Mouse (Mus musculus): ENCODE data around the gene Erc2. TPM values are rescaled to one million over a fixed set of nuclear protein-coding genes. Genes with fewer than 3 reads are reported as not detected.

Gene Erc2
- polyA plus RNA-seq, 1 experiment from 2014 or later, result 5.7 TPM

DNA sequence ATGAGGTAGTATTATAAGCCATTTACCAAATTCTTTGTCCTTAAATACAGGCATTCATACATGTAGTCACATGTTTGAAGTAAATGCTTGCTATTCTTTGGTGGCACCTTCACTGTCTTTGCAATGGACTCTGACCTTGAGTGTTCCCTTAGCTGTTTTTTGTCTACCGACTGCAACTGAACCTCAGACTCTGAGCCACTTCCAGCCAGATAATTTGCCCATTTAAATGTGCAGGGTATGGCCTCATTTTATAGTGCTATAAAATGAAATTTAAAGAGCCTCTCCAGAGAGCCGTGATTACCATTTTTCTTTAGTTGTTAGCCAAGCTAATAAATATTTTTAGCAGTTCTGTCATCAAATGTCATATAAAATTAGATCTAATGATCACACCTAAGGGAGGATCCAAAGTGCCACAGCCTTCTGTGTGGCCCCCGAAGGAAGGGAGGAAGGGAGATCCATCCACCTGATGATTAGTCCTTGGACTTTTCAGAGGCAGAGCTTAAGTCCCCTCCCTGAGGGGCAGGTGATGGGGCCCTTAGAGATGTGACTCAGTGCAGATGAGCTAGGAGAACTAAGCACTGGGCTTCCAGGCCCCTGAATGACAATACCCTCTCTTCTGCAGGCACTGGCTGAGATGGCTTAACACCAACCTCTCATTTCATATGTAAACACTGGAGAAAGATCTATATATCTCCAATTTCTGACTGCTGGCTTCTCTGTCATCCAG lies 439.6 kb downstream of the Erc2 start:
- WGBS, result 28% methylated on average over 3 of the region's 3 CpGs
- ATAC-seq (ENCODE audit: insufficient number of reproducible peaks, low FRiP score, low TSS enrichment, low read depth), result no peak
- no peak overlapping the region for H3K27ac ChIP-seq (replicated peaks; ENCODE audit: low read depth, low read length)
- no peak overlapping the region for H3K4me2 ChIP-seq (ENCODE audit: low read depth, severe bottlenecking)
- H3K27me3 ChIP-seq (ENCODE audit: control insufficient read depth, insufficient read depth, low read length), result 0 out of 2 replicates have a peak, but pooled peaks cover 2% of the 10 kb centered on the region
- no peaks in the 10 kb centered on the region for H3K36me3 ChIP-seq (ENCODE audit: control insufficient read depth, insufficient read depth, low read length)
- H3K4me3 ChIP-seq (ENCODE audit: low read depth, low read length), result no peak overlapping the region
- no peaks in the 10 kb centered on the region for H3K9me3 ChIP-seq (ENCODE audit: control insufficient read depth, low read length)
- no peak for DNase-seq (ENCODE audit: low spot score)
- no peaks in the 10 kb centered on the region; the same call in 1 of the 2 replicates for H3K4me1 ChIP-seq (ENCODE audit: control insufficient read depth, insufficient read depth, low read length)
- H3K9ac ChIP-seq (ENCODE audit: low read length), result no peak overlapping the region

DNA sequence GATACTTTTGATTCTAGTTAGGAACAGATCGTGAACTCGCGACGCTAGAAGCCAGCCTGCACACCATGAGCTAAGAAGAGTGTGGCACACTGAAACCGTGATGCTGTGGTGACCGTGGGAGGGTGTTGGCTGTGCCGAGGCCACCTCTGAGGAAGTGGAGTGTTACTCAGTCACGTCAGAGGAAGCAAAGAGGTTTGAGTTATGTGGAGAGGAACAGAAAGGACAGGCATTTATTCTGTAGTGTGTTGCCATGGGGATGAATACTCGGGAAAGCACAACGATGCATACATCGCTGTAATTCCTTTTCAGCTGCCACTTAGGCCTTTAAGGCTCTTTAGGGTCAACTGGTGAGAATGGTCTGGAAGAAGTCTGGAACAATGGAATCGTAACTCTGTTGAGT lies 445.8 kb downstream of the Erc2 start:
- Histone ChIP-seq H3K4me1 (ENCODE audit: control insufficient read depth, insufficient read depth, low read length) (no peaks in the 10 kb centered on the region), H3K27ac (replicated peaks; ENCODE audit: low read depth, low read length) (no peak overlapping the region), H3K9ac (ENCODE audit: low read length) (no peak overlapping the region), H3K4me2 (ENCODE audit: low read depth, severe bottlenecking) (no peak overlapping the region), H3K9me3 (ENCODE audit: control insufficient read depth, low read length) (no peaks in the 10 kb centered on the region), H3K4me3 (ENCODE audit: low read depth, low read length) (no peak overlapping the region), H3K36me3 (ENCODE audit: control insufficient read depth, insufficient read depth, low read length) (no peaks in the 10 kb centered on the region), H3K27me3 (ENCODE audit: control insufficient read depth, insufficient read depth, low read length) (no peaks in the 10 kb centered on the region)
- ATAC-seq (ENCODE audit: insufficient number of reproducible peaks, low FRiP score, low TSS enrichment, low read depth), result no peak
- DNase-seq (ENCODE audit: low spot score), result no peak
- WGBS, result 86% methylated on average over 12 of the region's 12 CpGs

DNA sequence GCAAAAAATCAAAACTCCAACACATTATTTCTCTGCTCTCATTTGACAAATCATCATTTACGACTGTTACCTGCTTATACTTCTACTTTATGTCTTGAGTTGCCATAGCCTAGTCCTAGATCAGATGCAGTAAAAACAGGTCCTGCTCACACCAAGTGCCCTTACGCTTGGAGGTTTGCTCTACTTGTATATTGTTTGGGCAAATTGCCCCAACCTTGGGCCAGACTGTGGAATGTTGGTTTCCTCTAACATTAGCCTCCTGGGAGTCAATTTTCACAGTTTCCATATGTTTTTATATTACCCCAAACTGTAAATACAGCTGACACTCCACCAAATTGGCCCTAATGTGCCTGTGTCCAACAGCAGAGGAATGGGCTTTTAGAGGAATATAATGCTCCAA lies 447.6 kb downstream of the Erc2 start:
- no peak overlapping the region for H3K4me2 ChIP-seq (ENCODE audit: low read depth, severe bottlenecking)
- no peak for DNase-seq (ENCODE audit: low spot score)
- ATAC-seq (ENCODE audit: insufficient number of reproducible peaks, low FRiP score, low TSS enrichment, low read depth), result no peak
- H3K27ac ChIP-seq (replicated peaks; ENCODE audit: low read depth, low read length), result no peak overlapping the region
- no peaks in the 10 kb centered on the region for H3K4me1 ChIP-seq (ENCODE audit: control insufficient read depth, insufficient read depth, low read length)
- no peak overlapping the region for H3K4me3 ChIP-seq (ENCODE audit: low read depth, low read length)
- H3K36me3 ChIP-seq (ENCODE audit: control insufficient read depth, insufficient read depth, low read length), result no peaks in the 10 kb centered on the region
- H3K9ac ChIP-seq (ENCODE audit: low read length), result no peak overlapping the region
- WGBS, result 78% methylated on average over 2 of the region's 2 CpGs
- no peaks in the 10 kb centered on the region for H3K27me3 ChIP-seq (ENCODE audit: control insufficient read depth, insufficient read depth, low read length)
- H3K9me3 ChIP-seq (ENCODE audit: control insufficient read depth, low read length), result no peaks in the 10 kb centered on the region

DNA sequence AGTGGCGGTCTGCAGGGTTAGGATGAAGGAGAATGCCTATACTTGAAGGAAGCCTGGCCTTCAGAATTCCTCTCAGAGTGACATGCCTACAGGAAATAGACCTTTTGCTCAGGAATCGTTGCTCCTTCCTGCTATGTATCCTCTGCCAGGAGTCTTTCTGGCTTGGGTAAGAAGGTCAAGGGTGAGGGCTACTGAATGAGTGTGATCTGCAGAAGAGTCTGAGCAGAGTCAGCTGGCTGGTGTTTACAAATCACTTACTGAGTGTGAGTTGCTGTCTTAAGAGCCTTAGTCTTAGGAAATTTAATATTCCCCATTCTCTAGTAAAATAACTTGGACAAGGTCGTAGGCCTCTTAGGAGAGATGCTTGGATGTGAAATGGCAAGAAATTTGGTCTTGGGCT lies 450.3 kb downstream of the Erc2 start:
- Histone ChIP-seq H3K27ac (replicated peaks; ENCODE audit: low read depth, low read length) (no peak overlapping the region), H3K4me3 (ENCODE audit: low read depth, low read length) (no peak overlapping the region), H3K9me3 (ENCODE audit: control insufficient read depth, low read length) (no peaks in the 10 kb centered on the region), H3K27me3 (ENCODE audit: control insufficient read depth, insufficient read depth, low read length) (no peaks in the 10 kb centered on the region), H3K4me1 (ENCODE audit: control insufficient read depth, insufficient read depth, low read length) (no peaks in the 10 kb centered on the region), H3K9ac (ENCODE audit: low read length) (no peak overlapping the region), H3K4me2 (ENCODE audit: low read depth, severe bottlenecking) (no peak overlapping the region), H3K36me3 (ENCODE audit: control insufficient read depth, insufficient read depth, low read length) (no peaks in the 10 kb centered on the region)
- no peak for ATAC-seq (ENCODE audit: insufficient number of reproducible peaks, low FRiP score, low TSS enrichment, low read depth)
- 89% methylated on average over 3 of the region's 3 CpGs for WGBS
- DNase-seq (ENCODE audit: low spot score), result no peak

DNA sequence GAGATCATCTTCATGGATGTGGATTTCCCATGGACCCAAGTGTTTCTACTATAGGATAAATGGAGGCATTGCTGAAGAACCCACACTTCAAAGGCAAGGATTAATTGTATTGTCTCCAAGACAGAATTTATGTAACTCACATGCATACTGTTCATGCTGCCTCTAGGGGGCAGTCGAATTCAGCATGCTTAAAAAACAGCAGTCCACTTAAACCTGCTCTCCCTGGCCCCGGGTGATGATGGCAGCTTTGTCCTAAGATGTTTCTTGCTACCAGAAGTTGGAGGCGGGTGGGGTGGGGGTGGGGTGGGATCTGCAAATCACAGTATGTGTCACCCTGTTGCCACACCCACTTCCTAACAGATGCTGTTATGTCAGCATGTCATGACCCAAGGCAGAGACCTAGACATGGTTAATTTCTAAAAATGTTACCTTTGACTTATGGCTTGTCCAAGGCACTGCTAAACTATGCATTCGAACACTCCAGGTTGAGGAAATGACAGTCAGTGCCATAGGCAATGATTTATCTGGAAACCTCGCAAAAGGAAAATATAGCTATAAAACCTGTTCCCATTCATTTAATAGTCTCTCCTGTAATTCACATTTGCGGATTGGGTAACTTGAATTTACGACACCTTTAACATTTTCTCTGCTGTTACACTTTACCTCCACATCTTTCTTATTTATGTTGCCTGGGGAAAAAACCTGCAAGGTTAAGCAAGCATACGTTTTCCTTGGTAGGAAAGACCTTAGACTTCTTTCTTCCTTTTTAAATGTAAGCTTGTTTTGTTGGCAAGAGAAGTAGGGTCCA lies 467.6 kb downstream of the Erc2 start:
- 35% methylated on average over 8 of the region's 8 CpGs for WGBS
- Histone ChIP-seq H3K9me3 (ENCODE audit: control insufficient read depth, low read length) (no peaks in the 10 kb centered on the region), H3K27me3 (ENCODE audit: control insufficient read depth, insufficient read depth, low read length) (no peaks in the 10 kb centered on the region), H3K27ac (replicated peaks; ENCODE audit: low read depth, low read length) (no peak overlapping the region), H3K9ac (ENCODE audit: low read length) (no peak overlapping the region), H3K4me2 (ENCODE audit: low read depth, severe bottlenecking) (no peak overlapping the region), H3K36me3 (ENCODE audit: control insufficient read depth, insufficient read depth, low read length) (no peaks in the 10 kb centered on the region), H3K4me3 (ENCODE audit: low read depth, low read length) (no peak overlapping the region), H3K4me1 (ENCODE audit: control insufficient read depth, insufficient read depth, low read length) (no peaks in the 10 kb centered on the region)
- peak; percentile 54; the same call in 1 of the 2 replicates for ATAC-seq (ENCODE audit: insufficient number of reproducible peaks, low FRiP score, low TSS enrichment, low read depth)
- DNase-seq (ENCODE audit: low spot score), result peak; percentile 74

DNA sequence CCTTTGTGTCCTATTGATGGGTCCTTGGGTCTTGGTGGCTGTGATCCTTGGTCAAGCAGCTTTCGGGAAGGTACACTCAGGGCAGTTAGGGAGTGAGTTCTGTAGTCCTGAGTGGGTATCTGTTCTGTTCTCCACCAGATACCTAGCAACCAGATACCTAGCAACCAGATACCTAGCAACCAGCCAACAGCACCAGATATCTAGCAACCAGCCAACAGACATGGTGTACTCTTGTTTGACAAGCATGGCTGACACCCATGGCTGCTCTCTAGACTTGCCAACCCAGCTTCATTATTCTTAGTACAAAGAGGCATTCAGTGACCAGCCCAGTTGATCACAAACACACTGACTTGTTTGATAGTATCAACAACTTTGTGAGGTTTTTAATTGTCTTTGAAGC lies 469.1 kb downstream of the Erc2 start:
- Histone ChIP-seq H3K4me3 (ENCODE audit: low read depth, low read length) (no peak overlapping the region), H3K4me1 (ENCODE audit: control insufficient read depth, insufficient read depth, low read length) (no peaks in the 10 kb centered on the region), H3K9ac (ENCODE audit: low read length) (no peak overlapping the region), H3K27ac (replicated peaks; ENCODE audit: low read depth, low read length) (no peak overlapping the region), H3K27me3 (ENCODE audit: control insufficient read depth, insufficient read depth, low read length) (no peaks in the 10 kb centered on the region), H3K9me3 (ENCODE audit: control insufficient read depth, low read length) (no peaks in the 10 kb centered on the region), H3K4me2 (ENCODE audit: low read depth, severe bottlenecking) (no peak overlapping the region), H3K36me3 (ENCODE audit: control insufficient read depth, insufficient read depth, low read length) (no peaks in the 10 kb centered on the region)
- ATAC-seq (ENCODE audit: insufficient number of reproducible peaks, low FRiP score, low TSS enrichment, low read depth) (no peak), DNase-seq (ENCODE audit: low spot score) (no peak)
- 93% methylated on average over 1 of the region's 1 CpGs for WGBS

DNA sequence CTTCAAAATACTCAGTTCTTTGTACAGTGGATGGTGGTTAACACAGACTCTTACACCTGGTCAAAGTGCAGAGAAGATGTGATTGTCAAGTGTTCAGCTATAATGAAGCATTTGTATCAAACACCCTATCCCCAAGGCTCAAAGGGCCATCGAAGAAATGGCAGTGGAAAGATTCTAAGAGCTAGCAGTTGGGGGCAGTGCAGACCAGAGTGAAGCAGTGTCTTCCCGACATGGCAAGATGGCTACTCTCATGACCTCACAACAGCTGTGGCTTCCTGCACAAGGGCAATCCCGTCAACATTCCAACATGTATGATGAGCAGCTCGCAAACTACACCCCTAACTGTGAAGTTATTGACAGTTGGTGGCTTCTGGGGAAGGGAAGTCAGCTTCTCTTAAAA lies 471.0 kb downstream of the Erc2 start:
- Histone ChIP-seq H3K36me3 (ENCODE audit: control insufficient read depth, insufficient read depth, low read length) (no peaks in the 10 kb centered on the region), H3K4me1 (ENCODE audit: control insufficient read depth, insufficient read depth, low read length) (no peaks in the 10 kb centered on the region), H3K4me2 (ENCODE audit: low read depth, severe bottlenecking) (no peak overlapping the region), H3K4me3 (ENCODE audit: low read depth, low read length) (no peak overlapping the region), H3K27me3 (ENCODE audit: control insufficient read depth, insufficient read depth, low read length) (no peaks in the 10 kb centered on the region), H3K9ac (ENCODE audit: low read length) (no peak overlapping the region), H3K27ac (replicated peaks; ENCODE audit: low read depth, low read length) (no peak overlapping the region), H3K9me3 (ENCODE audit: control insufficient read depth, low read length) (no peaks in the 10 kb centered on the region)
- no peak for ATAC-seq (ENCODE audit: insufficient number of reproducible peaks, low FRiP score, low TSS enrichment, low read depth)
- 63% methylated on average over 4 of the region's 4 CpGs for whole genome bisulfite sequencing
- DNase-seq (ENCODE audit: low spot score), result peak; percentile 25

DNA sequence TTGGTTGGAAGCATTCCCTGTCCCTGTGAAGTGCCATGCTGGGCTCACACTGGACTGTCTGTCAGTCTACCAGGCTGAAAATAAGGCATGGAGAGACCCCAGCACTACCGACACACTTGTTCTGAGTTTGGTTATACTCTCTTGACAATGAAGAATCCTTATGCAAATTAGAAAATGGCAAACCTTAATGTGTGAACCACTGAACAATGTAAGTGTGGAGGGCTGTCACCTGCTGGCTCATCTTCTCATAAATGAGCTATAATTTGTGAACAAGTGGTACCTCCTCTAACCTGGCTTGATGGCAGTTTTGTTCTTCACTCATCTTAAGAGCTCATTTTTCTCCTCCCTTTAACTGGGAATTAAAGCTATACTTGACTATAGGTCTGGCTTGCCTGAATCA lies 471.7 kb downstream of the Erc2 start:
- Histone ChIP-seq H3K27me3 (ENCODE audit: control insufficient read depth, insufficient read depth, low read length) (no peaks in the 10 kb centered on the region), H3K4me2 (ENCODE audit: low read depth, severe bottlenecking) (no peak overlapping the region), H3K4me1 (ENCODE audit: control insufficient read depth, insufficient read depth, low read length) (no peaks in the 10 kb centered on the region), H3K9ac (ENCODE audit: low read length) (no peak overlapping the region), H3K36me3 (ENCODE audit: control insufficient read depth, insufficient read depth, low read length) (no peaks in the 10 kb centered on the region), H3K4me3 (ENCODE audit: low read depth, low read length) (no peak overlapping the region), H3K9me3 (ENCODE audit: control insufficient read depth, low read length) (no peaks in the 10 kb centered on the region), H3K27ac (replicated peaks; ENCODE audit: low read depth, low read length) (no peak overlapping the region)
- WGBS, result 90% methylated on average over 1 of the region's 1 CpGs
- DNase-seq (ENCODE audit: low spot score), result no peak
- no peak for ATAC-seq (ENCODE audit: insufficient number of reproducible peaks, low FRiP score, low TSS enrichment, low read depth)
